Mouse (Mus musculus) myocyte (in vitro differentiated cells): ENCODE measurements around the gene Ass1.

Source experiments
- CEBPB ChIP-seq: IDR thresholded peaks from 2 replicates; pipeline ENCODE4 v1.6.1; 2011; ENCODE audit warnings: mild to moderate bottlenecking, moderate library complexity; ENCODE audit not compliant: poor library complexity, insufficient read depth, severe bottlenecking
- E2F4 ChIP-seq: IDR thresholded peaks from one replicate; pipeline ENCODE4 v1.6.1; 2011; ENCODE audit warnings: mild to moderate bottlenecking, control low read depth, moderate library complexity; ENCODE audit not compliant: insufficient read depth
- MYOD1 ChIP-seq, 3 experiments: IDR thresholded peaks; one replicate each; pipeline ENCODE4 v1.6.1; 2011; ENCODE audit warnings: control low read depth in 2 of 3, low read depth in 2 of 3, mild to moderate bottlenecking in 2 of 3, moderate library complexity in 1 of 3; ENCODE audit not compliant: insufficient read length in 2 of 3, control insufficient read depth in 1 of 3
- POLR2A ChIP-seq: IDR thresholded peaks from one replicate; pipeline ENCODE4 v1.6.1; 2011; ENCODE audit warnings: low read depth, mild to moderate bottlenecking, control low read depth, moderate library complexity; ENCODE audit not compliant: insufficient read length
- POLR2AphosphoS2 ChIP-seq: IDR thresholded peaks from one replicate; pipeline ENCODE4 v1.6.1; 2011; ENCODE audit warnings: low read depth, control low read depth; ENCODE audit not compliant: insufficient read length
- SRF ChIP-seq: IDR thresholded peaks from one replicate; pipeline ENCODE4 v1.6.1; 2011; ENCODE audit warnings: low read depth; ENCODE audit not compliant: control insufficient read depth, insufficient read length
- TCF12 ChIP-seq: IDR thresholded peaks from one replicate; pipeline ENCODE4 v1.6.1; 2011; ENCODE audit warnings: mild to moderate bottlenecking, control low read depth; ENCODE audit not compliant: poor library complexity, insufficient read depth, severe bottlenecking
- USF1 ChIP-seq: IDR thresholded peaks from one replicate; pipeline ENCODE4 v1.6.1; 2011; ENCODE audit warnings: low read depth, mild to moderate bottlenecking, control low read depth, moderate library complexity

- TF ChIP-seq POLR2A (no peak), POLR2AphosphoS2 (no peak), MYOD1 (IDR thresholded peaks at IDR 0.05; ENCODE audit: control insufficient read depth in 1 of 3, insufficient read length in 2 of 3, low read depth in 2 of 3) (no peak), USF1 (no peak), CEBPB (no peak), E2F4 (no peak), TCF12 (no peak), SRF (no peak)
Measured at GRCm38 (mm10) chr2:31500292-31501204, 30.5 kb downstream of the Ass1 start.
